Mouse (Mus musculus) mouse trophoblast stem cell (cell line): Measurements from ENCODE around the gene Pih1h3b.

Experiments
- in situ Hi-C, 2 experiments: fragments of 300-500 bp; cut with MseI, MboI; formaldehyde crosslinking; loops; 2 replicates in 1 of 2; 3 replicates in 1 of 2; pipeline ENCODE4 v1.15.1; 2025

The Pih1h3b gene

DNA sequence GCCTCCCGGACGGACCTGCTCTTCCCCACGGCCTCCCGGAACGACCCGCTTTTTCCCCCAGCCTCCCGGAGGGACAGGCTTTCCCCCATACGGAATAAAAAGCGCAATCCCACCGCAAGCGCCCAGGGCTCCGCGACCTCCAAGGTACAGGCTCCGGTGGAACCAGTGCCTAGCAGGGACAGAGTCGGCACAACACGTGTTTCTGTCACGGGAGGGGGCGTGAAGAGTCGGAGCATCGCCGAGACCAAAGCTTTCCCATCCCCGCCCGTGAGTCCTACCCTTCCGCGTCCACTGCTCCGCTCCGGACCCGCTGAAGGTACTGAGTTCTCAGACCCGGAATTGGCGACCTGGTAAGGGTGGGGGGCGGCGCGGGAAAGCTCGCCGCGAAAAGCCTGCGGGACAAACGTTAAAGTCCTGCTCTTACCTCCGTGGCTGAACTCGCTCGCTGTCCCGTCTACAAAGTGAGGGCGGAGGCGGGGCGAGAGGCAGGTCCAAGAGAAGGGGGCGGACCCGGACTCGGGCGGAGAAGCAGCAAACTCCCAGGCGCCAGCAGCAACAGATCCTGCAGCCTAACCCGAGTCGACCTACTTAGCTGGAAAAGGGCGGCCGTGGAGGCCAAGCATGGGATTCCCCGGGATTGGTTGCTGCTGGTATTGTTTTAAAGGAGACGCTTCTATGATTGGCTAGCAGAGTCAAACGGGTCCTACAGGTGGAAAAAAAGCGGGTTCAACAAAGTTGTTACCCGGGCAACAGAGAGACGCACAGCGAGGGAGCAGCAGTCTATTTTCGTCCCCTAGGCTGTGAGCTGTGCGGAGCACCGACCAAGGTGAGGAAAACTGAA, at the start of gene Pih1h3b, which contains the start of gene Nup62cl:
Gene Pih1h3b (plus strand): TSS at position 745 of the 841 bp plus-strand sequence.
Gene Nup62cl (minus strand): TSS at position 578 of the 841 bp plus-strand sequence.
- in situ Hi-C loops = no loop called here

DNA sequence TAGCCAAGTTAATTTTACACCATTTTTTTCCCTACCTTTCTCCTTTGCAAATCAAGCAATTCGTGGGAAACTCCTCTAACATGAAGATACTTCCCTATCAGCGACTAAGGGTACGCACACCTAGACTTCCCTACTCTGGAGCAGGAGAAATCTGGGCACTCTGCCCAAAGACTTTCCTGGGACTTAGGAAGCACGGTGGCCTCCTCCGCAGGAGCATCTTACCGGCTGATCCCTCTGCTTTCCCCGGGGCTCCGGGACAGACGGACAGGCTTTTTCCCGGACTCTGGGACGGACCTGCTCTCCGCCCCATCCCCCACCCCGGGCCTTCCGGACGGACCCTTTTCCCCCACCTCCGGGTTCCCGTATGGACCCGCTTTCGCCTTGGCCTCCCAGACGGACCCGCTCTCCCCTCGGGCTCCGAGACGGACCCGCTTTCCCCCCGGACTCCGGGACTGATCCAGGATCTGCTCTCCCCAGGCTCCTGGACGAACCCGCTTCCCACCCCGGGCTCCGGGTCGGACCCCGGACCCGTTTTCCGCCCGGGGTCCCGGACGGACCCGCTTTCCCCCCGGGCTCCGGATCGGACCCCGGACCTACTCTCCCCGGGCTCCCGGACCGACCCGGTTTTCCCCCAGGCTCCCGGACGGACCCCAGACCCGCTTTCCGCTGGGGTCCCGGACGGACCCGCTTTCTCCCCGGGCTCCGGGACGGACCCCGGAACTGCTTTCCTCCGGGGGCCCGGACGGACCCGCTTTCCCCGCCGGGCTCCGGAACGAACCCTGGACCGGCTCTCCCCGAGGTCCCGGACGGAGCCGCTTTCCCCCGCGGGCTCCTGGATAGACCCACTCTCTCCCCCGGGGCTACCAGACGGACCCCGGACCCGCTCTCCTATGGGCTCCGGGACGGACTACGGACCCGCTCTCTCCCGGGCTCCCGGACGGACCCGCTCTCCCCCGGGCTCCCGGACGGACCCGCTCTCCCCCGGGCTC, 1.5 kb upstream of the Pih1h3b start:
- in situ Hi-C loops = no loop called here

DNA sequence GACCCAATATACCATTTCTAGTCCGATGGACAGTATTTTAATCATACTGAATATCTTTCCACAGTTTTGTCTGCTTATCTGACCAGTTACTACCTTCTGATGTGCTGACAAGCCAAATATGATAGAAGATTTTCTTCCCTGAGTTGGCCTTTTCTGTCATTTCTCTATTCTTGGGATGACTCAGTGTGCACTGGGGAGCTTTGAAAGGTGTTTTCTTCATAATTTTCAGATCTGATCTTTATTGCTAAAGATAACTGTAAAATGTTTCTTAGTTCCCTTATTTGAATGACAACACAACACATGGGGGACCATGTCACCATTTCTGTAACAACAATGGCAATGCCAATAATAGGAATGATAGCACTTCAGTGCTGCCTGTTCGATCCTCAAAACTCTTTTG, 19.9 kb downstream of the Pih1h3b start:
- in situ Hi-C loops = no loop called here

DNA sequence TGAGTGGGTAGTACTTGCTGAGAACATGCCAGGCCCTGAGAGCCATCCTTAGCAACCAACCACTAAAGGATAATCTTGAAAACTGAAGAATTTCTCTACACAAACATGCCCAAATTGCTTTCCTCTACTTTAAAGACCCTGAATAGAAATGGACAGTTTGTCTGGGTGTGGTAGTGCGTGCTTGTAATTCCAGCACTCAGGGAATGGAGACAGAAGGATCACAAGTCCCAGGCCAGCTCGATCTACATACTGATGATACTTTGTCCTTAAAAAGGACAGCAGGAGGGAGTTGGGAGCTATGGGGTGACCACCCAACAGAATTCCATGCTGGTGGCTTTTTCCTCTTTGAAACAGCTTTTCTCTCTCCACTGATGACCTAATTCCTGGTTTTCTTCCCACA, 31.4 kb downstream of the Pih1h3b start:
- in situ Hi-C loops = no loop called here
